Mouse (Mus musculus): ENCODE data around the gene Prdm9.

GRCm38 (mm10) chr17:15583071-15583470 lies 18.9 kb upstream of the Prdm9 start:
- no peak for TF ChIP-seq CTCF (IDR thresholded peaks at IDR 0.05; ENCODE audit: low read depth)
- TF ChIP-seq EP300 (IDR thresholded peaks at IDR 0.05; ENCODE audit: low read depth), result no peak

Data from liver, postnatal 0 days (tissue).